Mouse (Mus musculus) testis, adult 2 months (tissue): ENCODE results near the gene Tmem9.

Experiments used
- CTCF ChIP-seq: fragments of 200-500 bp; IDR thresholded peaks from 2 replicates; pipeline ENCODE4 v1.5.1; 2012; ENCODE audit warnings: low read depth, mild to moderate bottlenecking, inconsistent platforms, low read length, moderate library complexity; ENCODE audit not compliant: control insufficient read depth, insufficient read depth, insufficient replicate concordance
- POLR2A ChIP-seq: fragments of 200-500 bp; IDR thresholded peaks from 2 replicates; pipeline ENCODE4 v1.6.1; 2012; ENCODE audit warnings: low read depth, mild to moderate bottlenecking, inconsistent platforms, low read length, moderate library complexity; ENCODE audit not compliant: control insufficient read depth

GRCm38 (mm10) chr1:136001438-136001837, 6.5 kb upstream of the Tmem9 start:
- TF ChIP-seq CTCF (no peak), POLR2A (no peak)
